Mouse (Mus musculus): ENCODE results near the gene Cygb. TPM values are rescaled to one million over a fixed set of nuclear protein-coding genes. Genes with fewer than 3 reads are reported as not detected.

Cygb gene
- total and polyA plus RNA-seq, 3 experiments = not detected

GRCm38 (mm10) chr11:116669787-116670365, 15.8 kb upstream of the Cygb start (continued):
- TF ChIP-seq PAX5 (IDR thresholded peaks at IDR 0.05; ENCODE audit: low read length) = no peak
- peak; percentile 95 for TF ChIP-seq USF1 (IDR thresholded peaks at IDR 0.05; ENCODE audit: low read depth, low read length)
- no peak for TF ChIP-seq RAD21 (IDR thresholded peaks at IDR 0.05; ENCODE audit: low read depth, low read length)
- TF ChIP-seq TBP (conservative IDR thresholded peaks at IDR 0.05; ENCODE audit: low read depth, low read length) = no peak
- peak; percentile 25; the same call in 1 of the 2 replicates for TF ChIP-seq HCFC1 (IDR thresholded peaks at IDR 0.05; ENCODE audit: low read depth, low read length)
- no peak; the same call in 1 of the 2 replicates for TF ChIP-seq JUN (IDR thresholded peaks at IDR 0.05; ENCODE audit: insufficient read depth, low read depth, low read length)
- TF ChIP-seq KAT2A (IDR thresholded peaks at IDR 0.05; ENCODE audit: insufficient replicate concordance, low read length) = no peak

- Histone ChIP-seq H3K9me3 (replicated peaks; ENCODE audit: low read length) (no peaks in the 10 kb centered on the region), H3K4me1 (ENCODE audit: control insufficient read depth in 1 of 2, insufficient read depth in 2 of 2) (peaks cover 31 to 55% of the 10 kb centered on the region in 2 experiments), H3K4me3 (replicated peaks in 1 of 3; ENCODE audit: low read depth in 2 of 3, low read length in 2 of 3, poor library complexity in 1 of 3) (no peak overlapping the region), H3K79me2 (replicated peaks; ENCODE audit: control insufficient read depth, extremely low read depth, insufficient read depth, poor library complexity, severe bottlenecking) (peaks cover 28% of the 10 kb centered on the region), H3K27ac (ENCODE audit: insufficient read depth, low read depth) (no peak overlapping the region), H3K27me3 (replicated peaks) (no peaks in the 10 kb centered on the region), H3K4me2 (ENCODE audit: insufficient read depth, low read depth, poor library complexity, severe bottlenecking) (peak overlapping the region; percentile 48), H3K9ac (ENCODE audit: insufficient read depth, low read depth) (no peak overlapping the region), H3K36me3 (replicated peaks in 1 of 2; ENCODE audit: control insufficient read depth in 1 of 2, insufficient read depth in 1 of 2, low read length in 1 of 2) (peaks cover 15 to 18% of the 10 kb centered on the region in 2 experiments)
- dilution Hi-C loops (cut with MboI; ENCODE audit: extremely low pct_ligation_motif_present, extremely low pct_unique_long_range_greater_than_20kb, low sequenced_read_pairs) = no loop called here
- TF ChIP-seq ZNF384 (IDR thresholded peaks at IDR 0.05; ENCODE audit: low read depth, low read length) = no peak
- TF ChIP-seq HCFC1 (IDR thresholded peaks at IDR 0.05; ENCODE audit: low read depth, low read length) = no peak
- no peak for TF ChIP-seq CHD2 (IDR thresholded peaks at IDR 0.05; ENCODE audit: low read length)
- TF ChIP-seq SIN3A (IDR thresholded peaks at IDR 0.05; ENCODE audit: low read length) = no peak; the same call in 1 of the 2 replicates
- TF ChIP-seq BHLHE40 (IDR thresholded peaks at IDR 0.05; ENCODE audit: low read depth, low read length) = peak; percentile 61; the same call in 1 of the 2 replicates
- no peak for TF ChIP-seq MAX (IDR thresholded peaks at IDR 0.05; ENCODE audit: low read length)
- no peak for TF ChIP-seq RAD21 (IDR thresholded peaks at IDR 0.05; ENCODE audit: low read depth, low read length)
- no peak for TF ChIP-seq NELFE (IDR thresholded peaks at IDR 0.05; ENCODE audit: low read depth, low read length)
- in situ Hi-C loops (cut with MboI; ENCODE audit: low pct_ligation_motif_present, low pct_unique_long_range_greater_than_20kb, low sequenced_read_pairs) = loop anchor here (25.0 kb wide), 1 partner anchor 518 kb away; the partner anchor contains the start of gene Sept9
- no peak for DNase-seq (ENCODE audit: extremely low read depth)
These were observed 15.2 kb upstream of the Cygb start for GRCm38 (mm10) chr11:116669316-116669715.

- dilution Hi-C loops (cut with MboI; ENCODE audit: extremely low pct_ligation_motif_present, extremely low pct_unique_long_range_greater_than_20kb, low sequenced_read_pairs) = no loop called here
- Histone ChIP-seq H3K4me2 (ENCODE audit: insufficient read depth, low read depth, poor library complexity, severe bottlenecking) (peak overlapping the region; percentile 48; the same call in 1 of the 2 replicates), H3K36me3 (replicated peaks in 1 of 2; ENCODE audit: control insufficient read depth in 1 of 2, insufficient read depth in 1 of 2, low read length in 1 of 2) (peaks cover 10 to 14% of the 10 kb centered on the region in 2 experiments), H3K9me3 (replicated peaks; ENCODE audit: low read length) (no peaks in the 10 kb centered on the region), H3K79me2 (replicated peaks; ENCODE audit: control insufficient read depth, extremely low read depth, insufficient read depth, poor library complexity, severe bottlenecking) (peaks cover 24% of the 10 kb centered on the region), H3K27me3 (replicated peaks) (no peaks in the 10 kb centered on the region), H3K27ac (ENCODE audit: insufficient read depth, low read depth) (no peak overlapping the region), H3K4me3 (replicated peaks in 1 of 3; ENCODE audit: low read depth in 2 of 3, low read length in 2 of 3, poor library complexity in 1 of 3) (no peak overlapping the region), H3K4me1 (ENCODE audit: control insufficient read depth in 1 of 2, insufficient read depth in 2 of 2) (peaks cover 30 to 55% of the 10 kb centered on the region in 2 experiments), H3K9ac (ENCODE audit: insufficient read depth, low read depth) (no peak overlapping the region)
- no peak for TF ChIP-seq TBP (conservative IDR thresholded peaks at IDR 0.05; ENCODE audit: low read depth, low read length)
- no peak for TF ChIP-seq CHD1 (IDR thresholded peaks at IDR 0.05; ENCODE audit: low read depth, low read length)
- peak; percentile 25; the same call in 1 of the 2 replicates for TF ChIP-seq MXI1 (IDR thresholded peaks at IDR 0.05; ENCODE audit: low read depth, low read length)
- peak; percentile 76 for TF ChIP-seq SMC3 (IDR thresholded peaks at IDR 0.05; ENCODE audit: low read depth, low read length)
- peak in 1 of 2 experiments; percentile 80; a peak in 2 of 4 replicates for TF ChIP-seq CTCF (conservative IDR thresholded peaks at IDR 0.05 in 1 of 2, IDR thresholded peaks at IDR 0.05 in 1 of 2; ENCODE audit: low read depth in 2 of 2, low read length in 2 of 2)
- TF ChIP-seq RAD21 (IDR thresholded peaks at IDR 0.05; ENCODE audit: low read depth, low read length) = peak; percentile 42
- no peak for TF ChIP-seq BHLHE40 (IDR thresholded peaks at IDR 0.05; ENCODE audit: low read depth, low read length)
- peak; percentile 82 for TF ChIP-seq MAX (IDR thresholded peaks at IDR 0.05; ENCODE audit: low read length)
- TF ChIP-seq HCFC1 (IDR thresholded peaks at IDR 0.05; ENCODE audit: low read depth, low read length) = peak; percentile 29; the same call in 1 of the 2 replicates
- in situ Hi-C loops (cut with MboI; ENCODE audit: low pct_ligation_motif_present, low pct_unique_long_range_greater_than_20kb, low sequenced_read_pairs) = loop anchor here (25.0 kb wide), 1 partner anchor 518 kb away; the partner anchor contains the start of gene Sept9
- DNase-seq (ENCODE audit: extremely low read depth) = peak; percentile 69
These were observed 14.7 kb upstream of the Cygb start for GRCm38 (mm10) chr11:116668839-116669238.
